Mouse (Mus musculus): ENCODE measurements around the gene Etl4.

GRCm38 (mm10) chr2:20583562-20584153 is 674.1 kb downstream of the Etl4 start:
- TF ChIP-seq POLR2A (IDR thresholded peaks at IDR 0.05; ENCODE audit: extremely low read depth, insufficient read depth, low read length) (no peak), CTCF (IDR thresholded peaks at IDR 0.05; ENCODE audit: low read depth, low read length) (no peak)
